Mouse (Mus musculus) liver, postnatal 0 days (tissue): ENCODE data around the gene Dennd5a.

ENCODE experiments used
- CTCF ChIP-seq: sonication (generic); IDR thresholded peaks from 2 replicates; pipeline ENCODE4 v1.5.1; 2016; ENCODE audit warnings: antibody characterized with exemption, low read depth
- EP300 ChIP-seq: IDR thresholded peaks from 2 replicates; pipeline ENCODE4 v1.6.1; 2016; ENCODE audit warnings: antibody characterized with exemption, low read depth, mild to moderate bottlenecking

DNA sequence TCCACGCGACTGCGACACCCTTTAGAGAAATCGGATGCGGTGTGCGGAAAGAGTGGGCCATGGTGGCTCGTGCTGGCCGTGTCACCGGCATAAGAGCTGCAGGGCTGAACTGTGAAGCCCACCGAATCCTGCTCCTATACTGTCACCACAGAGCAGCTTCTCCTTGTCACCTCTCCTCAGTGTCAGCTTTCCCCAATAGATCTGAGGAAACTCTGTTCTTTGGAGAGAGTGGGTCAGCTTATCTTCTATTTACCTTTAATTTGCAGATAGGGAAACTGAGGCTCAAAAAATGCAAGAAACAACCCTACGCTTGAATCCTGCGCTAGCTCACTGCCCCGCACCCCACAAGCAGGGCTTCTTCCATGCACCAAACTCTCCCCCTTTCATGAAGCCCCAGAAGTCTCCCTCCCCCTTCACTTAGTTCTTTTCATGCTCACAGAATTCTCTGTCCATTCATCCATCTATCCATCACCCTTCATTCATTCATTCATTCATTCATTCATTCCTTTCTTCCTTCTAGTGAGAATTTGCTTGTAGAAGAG is 414 bp upstream of the Dennd5a start:
- no peak for TF ChIP-seq EP300
- no peak for TF ChIP-seq CTCF
